Mouse (Mus musculus) embryonic facial prominence, embryonic 11.5 days (tissue): ENCODE measurements around the gene 4930544D05Rik. TPM values are rescaled to one million over a fixed set of nuclear protein-coding genes. Genes with fewer than 3 reads are reported as not detected.
A peak's percentile ranks its signal among the peaks of the same experiment; 100 is the strongest.

Experiments
- ATAC-seq: fragments of 200-750 bp; cut with Nextera tagmentation; replicated peaks from 2 replicates; pipeline ENCODE4 v1.8.0; 2017; ENCODE audit warnings: low read depth; ENCODE audit not compliant: insufficient number of reproducible peaks, low FRiP score, low TSS enrichment
- DNase-seq: peaks from one replicate; pipeline ENCODE4 v3.0.0-alpha.2; 2015; ENCODE audit warnings: low spot score
- H3K27ac ChIP-seq: fragments of 300-500 bp; sonication (generic); replicated peaks from 2 replicates; pipeline ENCODE4 v1.5.1; 2014; ENCODE audit warnings: mild to moderate bottlenecking, low read depth, low read length, control low read depth
- H3K27me3 ChIP-seq: fragments of 300-500 bp; sonication (generic); 2 replicates; pipeline ENCODE4 v1.6.1; 2014; ENCODE audit warnings: mild to moderate bottlenecking, low read length, moderate library complexity, mixed read lengths; ENCODE audit not compliant: control insufficient read depth, insufficient read depth
- H3K36me3 ChIP-seq: fragments of 300-500 bp; sonication (generic); replicated peaks from 2 replicates; pipeline ENCODE4 v1.6.1; 2014; ENCODE audit warnings: low read depth, mild to moderate bottlenecking, low read length, moderate library complexity, mixed read lengths; ENCODE audit not compliant: control insufficient read depth, insufficient read depth
- H3K4me1 ChIP-seq: fragments of 300-500 bp; sonication (generic); 2 replicates; pipeline ENCODE4 v1.6.1; 2014; ENCODE audit warnings: low read length, mixed read lengths; ENCODE audit not compliant: control insufficient read depth, insufficient read depth
- H3K4me2 ChIP-seq: fragments of 300-500 bp; sonication (generic); 2 replicates; pipeline ENCODE4 v1.6.1; 2014; ENCODE audit warnings: low read depth, mild to moderate bottlenecking, control low read depth, low read length, moderate library complexity
- H3K4me3 ChIP-seq: fragments of 300-500 bp; sonication (generic); 2 replicates; pipeline ENCODE4 v1.5.1; 2014; ENCODE audit warnings: low read depth, low read length, control low read depth
- H3K9ac ChIP-seq: fragments of 300-500 bp; sonication (generic); replicated peaks from 2 replicates; pipeline ENCODE4 v1.6.1; 2014; ENCODE audit warnings: mild to moderate bottlenecking, control low read depth, low read length
- H3K9me3 ChIP-seq: fragments of 300-500 bp; sonication (generic); replicated peaks from 2 replicates; pipeline ENCODE4 v1.6.1; 2016; ENCODE audit warnings: mild to moderate bottlenecking, low read length, inconsistent platforms, mixed read lengths; ENCODE audit not compliant: control insufficient read depth
- WGBS: fragments of 180-500 bp; shearing (Covaris S2); extraction: QIAGEN DNeasy Blood & Tissue Kit; methylation state at CpG from one replicate; pipeline ENCODE4 v1.1.7; 2014; 5-methylcytosine and 5-hydroxymethylcytosine counted together
- polyA plus RNA-seq: library from polyadenylated mRNA; unstranded; fragments of >200 nt; fragmentation: Nextera tagmentation; extraction: Ambion mirVana; gene quantifications from 2 replicates; pipeline ENCODE4 v1.2.1, GENCODE M21; 2014

The 4930544D05Rik gene
- polyA plus RNA-seq, 1 experiment from 2014 or later: not detected

GRCm38 (mm10) chr11:70638293-70638692, 22.6 kb downstream of the 4930544D05Rik start:
- H3K27me3 ChIP-seq: no peaks in the 10 kb centered on the region
- DNase-seq (no peak), ATAC-seq (no peak)
- no peaks in the 10 kb centered on the region for H3K9me3 ChIP-seq
- no peak overlapping the region for H3K4me2 ChIP-seq
- H3K36me3 ChIP-seq: no peaks in the 10 kb centered on the region
- H3K9ac ChIP-seq: no peak overlapping the region
- no peak overlapping the region for H3K4me3 ChIP-seq
- no peaks in the 10 kb centered on the region for H3K4me1 ChIP-seq
- no peak overlapping the region for H3K27ac ChIP-seq
- 88% methylated on average over 1 of the region's 1 CpGs for WGBS

GRCm38 (mm10) chr11:70638714-70639278, 23.1 kb downstream of the 4930544D05Rik start, which contains the start of gene Gp1ba:
Gene Gp1ba (plus strand): TSS chr11:70639122.
- DNase-seq (no peak), ATAC-seq (no peak)
- Histone ChIP-seq H3K36me3 (no peaks in the 10 kb centered on the region), H3K9me3 (no peaks in the 10 kb centered on the region), H3K27me3 (no peaks in the 10 kb centered on the region), H3K4me2 (no peak within 1 kb of the TSS), H3K4me3 (no peak within 1 kb of the TSS), H3K4me1 (no peaks in the 10 kb centered on the region), H3K27ac (no peak within 1 kb of the TSS), H3K9ac (no peak within 1 kb of the TSS)
- 55% methylated on average over 5 of the region's 5 CpGs for WGBS

DNA sequence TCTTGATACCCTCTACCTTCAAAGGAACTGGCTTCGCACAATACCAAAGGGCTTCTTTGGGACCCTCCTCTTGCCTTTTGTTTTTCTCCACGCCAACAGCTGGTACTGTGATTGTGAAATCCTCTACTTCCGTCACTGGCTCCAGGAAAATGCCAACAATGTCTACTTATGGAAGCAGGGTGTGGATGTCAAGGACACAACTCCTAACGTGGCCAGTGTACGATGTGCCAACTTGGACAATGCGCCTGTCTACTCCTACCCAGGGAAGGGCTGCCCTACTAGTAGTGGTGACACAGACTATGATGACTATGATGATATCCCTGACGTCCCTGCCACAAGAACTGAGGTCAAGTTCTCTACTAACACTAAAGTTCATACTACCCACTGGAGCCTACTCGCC, 24.3 kb downstream of the 4930544D05Rik start:
- ATAC-seq: no peak
- WGBS: 87% methylated on average over 8 of the region's 8 CpGs
- no peaks in the 10 kb centered on the region for H3K27me3 ChIP-seq
- no peak overlapping the region for H3K27ac ChIP-seq
- H3K9me3 ChIP-seq: no peaks in the 10 kb centered on the region
- H3K4me3 ChIP-seq: no peak overlapping the region
- no peaks in the 10 kb centered on the region; the same call in none of the 2 replicates for H3K36me3 ChIP-seq
- no peak overlapping the region for H3K4me2 ChIP-seq
- H3K9ac ChIP-seq: no peak overlapping the region
- DNase-seq: no peak
- no peaks in the 10 kb centered on the region for H3K4me1 ChIP-seq

- ATAC-seq (no peak), DNase-seq (no peak)
- no peaks in the 10 kb centered on the region; the same call in none of the 2 replicates for H3K36me3 ChIP-seq
- H3K9ac ChIP-seq: no peak overlapping the region
- no peak overlapping the region for H3K27ac ChIP-seq
- WGBS: 79% methylated on average over 7 of the region's 7 CpGs
- H3K4me3 ChIP-seq: no peak overlapping the region
- no peaks in the 10 kb centered on the region for H3K9me3 ChIP-seq
- H3K4me2 ChIP-seq: no peak overlapping the region
- H3K27me3 ChIP-seq: no peaks in the 10 kb centered on the region
- no peaks in the 10 kb centered on the region; the same call in 1 of the 2 replicates for H3K4me1 ChIP-seq
Observed at GRCm38 (mm10) chr11:70641241-70641640, 25.6 kb downstream of the 4930544D05Rik start.

DNA sequence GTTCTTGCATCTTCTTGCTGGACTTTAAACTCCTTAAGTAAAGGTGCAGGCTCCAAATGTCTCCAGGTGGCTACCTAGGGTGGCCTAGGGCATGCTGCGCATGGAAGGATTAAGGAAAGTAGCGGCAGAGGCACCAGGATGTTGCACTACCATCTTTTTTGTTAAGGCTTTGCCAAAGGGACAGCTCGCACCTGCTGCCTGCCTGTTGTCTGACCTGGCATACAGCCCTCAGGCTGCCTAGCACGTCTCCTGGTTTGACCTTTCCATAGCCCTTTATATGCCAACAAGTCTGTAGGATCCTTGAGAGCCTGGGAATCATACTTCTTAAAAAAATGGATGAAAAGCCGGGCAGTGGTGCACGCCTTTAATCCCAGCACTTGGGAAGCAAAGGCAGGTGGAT, 27.4 kb downstream of the 4930544D05Rik start:
- H3K27ac ChIP-seq: no peak overlapping the region
- H3K27me3 ChIP-seq: no peaks in the 10 kb centered on the region
- H3K9ac ChIP-seq: no peak overlapping the region
- WGBS: 95% methylated on average over 6 of the region's 6 CpGs
- H3K4me1 ChIP-seq: peaks cover 2% of the 10 kb centered on the region; the same call in 1 of the 2 replicates
- no peaks in the 10 kb centered on the region; the same call in none of the 2 replicates for H3K36me3 ChIP-seq
- H3K4me2 ChIP-seq: no peak overlapping the region
- H3K4me3 ChIP-seq: no peak overlapping the region
- DNase-seq (no peak), ATAC-seq (no peak)
- no peaks in the 10 kb centered on the region for H3K9me3 ChIP-seq

GRCm38 (mm10) chr11:70644564-70645103, 29.0 kb downstream of the 4930544D05Rik start:
- Histone ChIP-seq H3K9ac (no peak overlapping the region), H3K9me3 (no peaks in the 10 kb centered on the region), H3K27me3 (no peaks in the 10 kb centered on the region), H3K27ac (no peak overlapping the region), H3K4me3 (no peak overlapping the region), H3K4me1 (peaks cover 2% of the 10 kb centered on the region; the same call in 1 of the 2 replicates), H3K36me3 (peaks cover 2% of the 10 kb centered on the region), H3K4me2 (no peak overlapping the region)
- WGBS: 96% methylated on average over 8 of the region's 8 CpGs
- DNase-seq (no peak), ATAC-seq (no peak)

DNA sequence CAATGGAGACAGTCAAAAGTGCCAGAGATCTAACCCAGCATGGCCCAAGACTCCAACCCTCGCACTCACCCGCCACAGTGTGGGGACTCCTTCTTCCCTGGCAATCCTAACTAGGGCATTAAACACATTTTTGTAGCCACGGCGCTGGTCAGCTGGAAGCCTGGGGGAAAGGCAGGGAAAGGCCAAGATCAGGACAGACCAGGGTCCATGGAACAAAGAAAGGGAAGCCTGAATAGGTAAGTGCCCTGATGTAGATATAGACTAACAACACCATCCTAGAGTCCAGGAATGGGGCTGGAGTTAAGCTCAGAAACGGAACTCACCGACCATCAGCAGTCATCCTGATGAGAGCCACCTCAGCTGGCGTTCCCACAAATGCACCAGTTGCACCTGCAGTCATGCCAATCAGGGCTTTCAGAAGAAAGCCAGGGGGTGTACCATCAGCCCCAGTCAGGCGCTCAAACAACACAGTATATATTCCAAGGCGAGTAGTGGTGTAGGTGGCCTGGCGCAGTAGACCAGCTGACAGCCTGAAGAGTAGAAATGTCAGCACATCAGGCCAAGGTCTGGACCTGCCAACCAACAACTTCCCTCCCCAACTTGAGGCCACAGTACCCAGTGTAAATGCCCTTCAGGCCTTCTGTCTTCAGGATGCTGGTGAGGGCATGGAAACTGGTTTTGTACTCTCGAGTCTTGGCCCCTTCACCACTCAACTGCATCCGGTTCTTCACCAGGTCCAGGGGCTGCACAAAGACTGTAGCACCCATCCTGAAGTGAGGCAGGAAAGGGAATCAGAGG, 30.0 kb downstream of the 4930544D05Rik start:
- ATAC-seq (no peak), DNase-seq (no peak)
- Histone ChIP-seq H3K4me1 (peaks cover 2% of the 10 kb centered on the region; the same call in 1 of the 2 replicates), H3K4me3 (peak overlapping the region; percentile 61), H3K9ac (peak overlapping the region; percentile 70), H3K36me3 (peaks cover 8% of the 10 kb centered on the region), H3K4me2 (peak overlapping the region; percentile 66), H3K27ac (no peak overlapping the region), H3K27me3 (no peaks in the 10 kb centered on the region), H3K9me3 (no peaks in the 10 kb centered on the region)
- WGBS: 87% methylated on average over 12 of the region's 12 CpGs

GRCm38 (mm10) chr11:70646259-70646555, 30.6 kb downstream of the 4930544D05Rik start:
- ATAC-seq (no peak; the same call in 1 of the 2 replicates), DNase-seq (no peak)
- Histone ChIP-seq H3K4me1 (peaks cover 2% of the 10 kb centered on the region; the same call in 1 of the 2 replicates), H3K27me3 (no peaks in the 10 kb centered on the region), H3K36me3 (peaks cover 14% of the 10 kb centered on the region), H3K9me3 (no peaks in the 10 kb centered on the region), H3K27ac (peak overlapping the region; percentile 84), H3K9ac (peak overlapping the region; percentile 70), H3K4me2 (peak overlapping the region; percentile 66), H3K4me3 (peak overlapping the region; percentile 61)
- 16% methylated on average over 3 of the region's 3 CpGs for WGBS
